Comparison of ENCODE assay signal across 8 mouse cellular contexts in the genomic region with DNA sequence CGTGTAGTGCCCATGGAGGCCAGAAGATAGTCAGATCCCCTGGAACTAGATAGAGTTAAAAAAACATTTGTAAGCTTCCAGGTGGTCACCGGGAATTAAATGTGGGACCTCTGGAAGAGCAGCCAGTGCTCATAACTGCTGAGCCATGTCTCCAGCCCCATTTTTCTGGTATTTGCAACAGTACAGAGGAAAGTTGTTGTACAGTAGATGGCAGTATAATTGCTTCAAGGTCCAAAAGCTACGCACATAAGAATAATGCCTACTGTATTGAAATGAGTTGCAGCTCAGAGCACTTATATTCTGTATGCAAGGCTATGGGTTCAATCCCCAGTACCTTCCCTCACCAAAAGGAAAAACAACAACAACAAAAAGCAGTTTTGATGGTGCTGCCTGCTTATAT. TPM values are rescaled to one million over a fixed set of nuclear protein-coding genes. Genes with fewer than 3 reads are reported as not detected.
DNase-seq lines count a peak whose midpoint lies in the region; ATAC-seq lines count a peak whose summit lies in the region.

No protein-coding gene starts in this region.

- H3K4me1 ChIP-seq in heart, embryonic 15.5 days (replicated peaks) = peaks cover 18% of the 10 kb centered on the region
- H3K4me1 ChIP-seq in hindbrain, embryonic 12.5 days = peaks cover 19% of the 10 kb centered on the region
- H3K4me1 ChIP-seq in midbrain, embryonic 12.5 days = peaks cover 18% of the 10 kb centered on the region

- no peaks in the 10 kb centered on the region for H3K27me3 ChIP-seq in heart, embryonic 15.5 days
- no peaks in the 10 kb centered on the region for H3K27me3 ChIP-seq in hindbrain, embryonic 12.5 days
- no peaks in the 10 kb centered on the region for H3K27me3 ChIP-seq in midbrain, embryonic 12.5 days

- no peak overlapping the region for H3K27ac ChIP-seq in heart, embryonic 15.5 days
- H3K27ac ChIP-seq in hindbrain, embryonic 12.5 days = no peak overlapping the region
- no peak overlapping the region for H3K27ac ChIP-seq in midbrain, embryonic 12.5 days (replicated peaks)

- no peak for ATAC-seq in heart, embryonic 15.5 days (replicated peaks; ENCODE audit: insufficient number of reproducible peaks, insufficient read depth, low FRiP score, low read depth)
- no peak for ATAC-seq in hindbrain, embryonic 12.5 days (ENCODE audit: low FRiP score)
- ATAC-seq in midbrain, embryonic 12.5 days (ENCODE audit: low FRiP score, low read depth) = no peak

- 57% methylated on average over 3 of the region's 3 CpGs for WGBS in heart, embryonic 15.5 days
- 79% methylated on average over 3 of the region's 3 CpGs for WGBS in hindbrain, embryonic 12.5 days
- 85% methylated on average over 3 of the region's 3 CpGs for WGBS in midbrain, embryonic 12.5 days

- H3K9me3 ChIP-seq in heart, embryonic 15.5 days (replicated peaks) = no peaks in the 10 kb centered on the region
- H3K9me3 ChIP-seq in hindbrain, embryonic 12.5 days (replicated peaks) = no peaks in the 10 kb centered on the region
- H3K9me3 ChIP-seq in midbrain, embryonic 12.5 days = no peaks in the 10 kb centered on the region

- H3K9ac ChIP-seq in heart, embryonic 15.5 days = no peak overlapping the region
- no peak overlapping the region for H3K9ac ChIP-seq in hindbrain, embryonic 12.5 days
- no peak overlapping the region for H3K9ac ChIP-seq in midbrain, embryonic 12.5 days (replicated peaks)

- peak overlapping the region; percentile 76 for H3K4me3 ChIP-seq in heart, embryonic 15.5 days
- H3K4me3 ChIP-seq in hindbrain, embryonic 12.5 days = peak overlapping the region; percentile 67; the same call in 1 of the 2 replicates
- H3K4me3 ChIP-seq in midbrain, embryonic 12.5 days = peak overlapping the region; percentile 66

- peak overlapping the region; percentile 73 for H3K4me2 ChIP-seq in heart, embryonic 15.5 days
- H3K4me2 ChIP-seq in hindbrain, embryonic 12.5 days (replicated peaks) = peak overlapping the region; percentile 77
- H3K4me2 ChIP-seq in midbrain, embryonic 12.5 days (replicated peaks) = peak overlapping the region; percentile 71

- DNase-seq in heart, adult 8-10 months (ENCODE audit: low spot score) = no peak
- DNase-seq in Muller cell, postnatal 12 days (ENCODE audit: inconsistent ontology term) = peak; percentile 31
- DNase-seq in urinary bladder, postnatal 36 days (ENCODE audit: low spot score in 2 of 2) = no peak
- DNase-seq in cerebellum, postnatal 10 days = no peak
- DNase-seq in gastrocnemius, postnatal 14 days = no peak

- intact Hi-C loops in gastrocnemius, postnatal 14 days (cut with DNase I; ENCODE audit: low total_unique reads) = no loop called here

- peaks cover 24% of the 10 kb centered on the region for H3K36me3 ChIP-seq in heart, embryonic 15.5 days
- peaks cover 26% of the 10 kb centered on the region for H3K36me3 ChIP-seq in hindbrain, embryonic 12.5 days
- H3K36me3 ChIP-seq in midbrain, embryonic 12.5 days = peaks cover 27% of the 10 kb centered on the region

RNA-seq across cellular contexts. Expression of a gene that starts 1.1 kb away (rescaled TPM):
- 239 and 276 TPM in 2 replicates for polyA plus RNA-seq in heart, embryonic 15.5 days (2015; fragmentation: Nextera tagmentation; extraction: Ambion mirVana)
- 100 to 1,000 TPM; 398 to 451 (median 428) TPM for total RNA-seq in heart, adult 8-10 months (2022)
- 185 and 220 TPM in 2 replicates for polyA plus RNA-seq in hindbrain, embryonic 12.5 days (2016; fragmentation: Nextera tagmentation; extraction: Ambion mirVana)
- polyA plus RNA-seq in midbrain, embryonic 12.5 days (2016; fragmentation: Nextera tagmentation; extraction: Ambion mirVana) = 210 and 215 TPM in 2 replicates
- total RNA-seq in gastrocnemius, postnatal 14 days (2021) = 100 to 1,000 TPM; 229 to 257 TPM

RNA-seq across cellular contexts. Expression of a gene that starts 1.2 kb away (rescaled TPM):
- 9.1 and 12.5 TPM in 2 replicates for polyA plus RNA-seq in heart, embryonic 15.5 days (2015; fragmentation: Nextera tagmentation; extraction: Ambion mirVana)
- 1 to 10 TPM; 2.9 to 4.1 (median 3.5) TPM for total RNA-seq in heart, adult 8-10 months (2022)
- polyA plus RNA-seq in hindbrain, embryonic 12.5 days (2016; fragmentation: Nextera tagmentation; extraction: Ambion mirVana) = 19.1 and 21.7 TPM in 2 replicates
- polyA plus RNA-seq in midbrain, embryonic 12.5 days (2016; fragmentation: Nextera tagmentation; extraction: Ambion mirVana) = 20.4 TPM in 2 replicates
- total RNA-seq in gastrocnemius, postnatal 14 days (2021) = 1 to 10 TPM; 2.2 to 2.5 TPM

RNA-seq across cellular contexts. Expression of a gene that starts 19.9 kb away (rescaled TPM):
- 8.0 and 8.1 TPM in 2 replicates for polyA plus RNA-seq in heart, embryonic 15.5 days (2015; fragmentation: Nextera tagmentation; extraction: Ambion mirVana)
- 10 to 100 TPM; 12.8 to 16.5 (median 13.7) TPM for total RNA-seq in heart, adult 8-10 months (2022)
- 8.8 and 8.9 TPM in 2 replicates for polyA plus RNA-seq in hindbrain, embryonic 12.5 days (2016; fragmentation: Nextera tagmentation; extraction: Ambion mirVana)
- polyA plus RNA-seq in midbrain, embryonic 12.5 days (2016; fragmentation: Nextera tagmentation; extraction: Ambion mirVana) = 7.4 and 7.7 TPM in 2 replicates
- total RNA-seq in gastrocnemius, postnatal 14 days (2021) = 1 to 10 TPM; 5.5 to 5.8 TPM

RNA-seq across cellular contexts. Expression of a gene that starts 24.9 kb away (rescaled TPM):
- polyA plus RNA-seq in heart, embryonic 15.5 days (2015; fragmentation: Nextera tagmentation; extraction: Ambion mirVana) = not detected in 2 replicates
- not detected for total RNA-seq in heart, adult 8-10 months (2022)
- not detected in 2 replicates for polyA plus RNA-seq in hindbrain, embryonic 12.5 days (2016; fragmentation: Nextera tagmentation; extraction: Ambion mirVana)
- polyA plus RNA-seq in midbrain, embryonic 12.5 days (2016; fragmentation: Nextera tagmentation; extraction: Ambion mirVana) = not detected in 2 replicates
- total RNA-seq in gastrocnemius, postnatal 14 days (2021) = not detected

RNA-seq across cellular contexts. Expression of a gene that starts 25.2 kb away (rescaled TPM):
- polyA plus RNA-seq in heart, embryonic 15.5 days (2015; fragmentation: Nextera tagmentation; extraction: Ambion mirVana) = 4.1 and 4.8 TPM in 2 replicates
- total RNA-seq in heart, adult 8-10 months (2022) = 1 to 10 TPM; 3.7 to 4.3 (median 4.0) TPM
- 20.3 and 21.5 TPM in 2 replicates for polyA plus RNA-seq in hindbrain, embryonic 12.5 days (2016; fragmentation: Nextera tagmentation; extraction: Ambion mirVana)
- polyA plus RNA-seq in midbrain, embryonic 12.5 days (2016; fragmentation: Nextera tagmentation; extraction: Ambion mirVana) = 22.5 and 26.2 TPM in 2 replicates
- 1 to 10 TPM; 2.2 to 2.4 TPM for total RNA-seq in gastrocnemius, postnatal 14 days (2021)
